Mouse (Mus musculus) NIH3T3 (cell line): ENCODE measurements around the gene Mrtfa.

Source experiments
- DNase-seq: peaks from one replicate; pipeline ENCODE4 v3.0.0-alpha.2; 2012; ENCODE audit warnings: low read depth

Mrtfa gene

GRCm38 (mm10) chr15:81030891-81031425 is 159.6 kb downstream of the Mrtfa start:
- DNase-seq, result no peak

- peak; percentile 93 for DNase-seq
These were observed 163.0 kb downstream of the Mrtfa start for GRCm38 (mm10) chr15:81027378-81028173.

- no peak for DNase-seq
These were observed 163.7 kb downstream of the Mrtfa start for GRCm38 (mm10) chr15:81026901-81027300.

GRCm38 (mm10) chr15:81023842-81024241 is 166.7 kb downstream of the Mrtfa start:
- no peak for DNase-seq

- DNase-seq, result no peak
These were observed 168.1 kb downstream of the Mrtfa start for GRCm38 (mm10) chr15:81022437-81022836.

GRCm38 (mm10) chr15:81021377-81021776 is 169.2 kb downstream of the Mrtfa start:
- DNase-seq, result no peak

- DNase-seq, result no peak
These were observed 173.2 kb downstream of the Mrtfa start for GRCm38 (mm10) chr15:81017308-81017707.

- DNase-seq, result no peak
These were observed 174.1 kb downstream of the Mrtfa start for GRCm38 (mm10) chr15:81016488-81016887.

- no peak for DNase-seq
These were observed 175.4 kb downstream of the Mrtfa start for GRCm38 (mm10) chr15:81015068-81015744.

GRCm38 (mm10) chr15:81013186-81013585 is 177.4 kb downstream of the Mrtfa start:
- no peak for DNase-seq

- DNase-seq, result no peak
These were observed 178.2 kb downstream of the Mrtfa start for GRCm38 (mm10) chr15:81012359-81012758.

- peak; percentile 19 for DNase-seq
These were observed 179.0 kb downstream of the Mrtfa start for GRCm38 (mm10) chr15:81011523-81011922.

GRCm38 (mm10) chr15:81010114-81010513 is 180.4 kb downstream of the Mrtfa start:
- DNase-seq, result no peak

- DNase-seq, result peak; percentile 69
These were observed 181.9 kb downstream of the Mrtfa start for GRCm38 (mm10) chr15:81008689-81009123.

- DNase-seq, result no peak
These were observed 182.7 kb downstream of the Mrtfa start for GRCm38 (mm10) chr15:81007905-81008304.

GRCm38 (mm10) chr15:81007339-81007738 is 183.2 kb downstream of the Mrtfa start:
- DNase-seq, result no peak

- no peak for DNase-seq
These were observed 184.3 kb downstream of the Mrtfa start for GRCm38 (mm10) chr15:81006127-81006735.

- DNase-seq, result no peak
These were observed 190.0 kb downstream of the Mrtfa start for GRCm38 (mm10) chr15:81000419-81001138.

- DNase-seq, result no peak
These were observed 193.5 kb downstream of the Mrtfa start for GRCm38 (mm10) chr15:80997077-80997476.

- no peak for DNase-seq
These were observed 194.3 kb downstream of the Mrtfa start for GRCm38 (mm10) chr15:80996090-80996835.

GRCm38 (mm10) chr15:80994959-80995358 is 195.6 kb downstream of the Mrtfa start:
- DNase-seq, result no peak
